Mouse (Mus musculus): ENCODE data around the gene Senp5.
"Not testable (repeated sequence)": the region's sequence is repeated elsewhere in the genome, so short reads cannot be mapped to it uniquely, and the experiment has no call there.

DNA sequence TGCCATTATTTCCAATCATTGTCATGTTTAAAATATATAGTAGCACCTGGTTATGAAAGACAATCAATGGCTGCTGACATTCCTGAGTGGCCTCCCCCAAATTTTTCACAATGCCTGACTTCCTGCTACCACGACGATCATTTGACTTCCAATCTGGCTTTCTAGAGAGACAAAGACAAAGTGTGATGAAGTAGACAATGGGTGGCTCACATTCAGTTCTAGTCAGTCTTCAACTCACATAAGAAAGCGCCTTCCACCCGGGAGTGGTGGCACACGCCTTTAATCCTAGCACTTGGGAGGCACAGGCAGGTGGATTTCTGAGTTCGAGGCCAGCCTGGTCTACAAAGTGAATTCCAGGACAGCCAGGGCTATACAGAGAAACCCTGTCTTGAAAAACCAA is 57.1 kb downstream of the Senp5 start:
- not testable (repeated sequence) for TF ChIP-seq POLR2A, CTCF (IDR thresholded peaks at IDR 0.05; ENCODE audit: insufficient read depth, low read depth, low read length)
